Mouse (Mus musculus) heart, postnatal 0 days (tissue): ENCODE measurements around the gene Tfdp1.

Experiments
- CTCF ChIP-seq: IDR thresholded peaks from 2 replicates; pipeline ENCODE4 v1.5.1; 2016; ENCODE audit warnings: antibody characterized with exemption, control low read depth, low read depth
- EP300 ChIP-seq: IDR thresholded peaks from 2 replicates; pipeline ENCODE4 v1.6.1; 2016; ENCODE audit warnings: antibody characterized with exemption, low read depth

DNA sequence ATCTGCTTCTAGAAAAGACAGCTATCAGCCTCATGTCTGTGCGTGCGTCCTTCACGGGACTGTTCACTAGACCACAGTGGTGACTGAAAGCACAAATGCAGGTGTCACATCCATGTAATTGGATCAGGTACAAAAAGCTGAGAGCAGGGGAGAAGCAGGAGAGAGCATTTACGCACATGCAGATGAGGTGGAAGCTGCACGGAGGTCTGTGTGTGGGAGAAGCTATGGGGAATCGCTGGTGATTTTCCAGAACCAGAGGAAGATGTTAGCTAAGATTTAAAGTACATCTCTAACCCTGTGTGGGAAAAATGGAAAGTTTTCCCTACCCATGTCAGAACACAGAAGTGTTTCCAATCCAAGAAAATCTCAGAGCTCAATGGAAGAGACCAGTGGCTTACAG, 33.1 kb upstream of the Tfdp1 start:
- no peak for TF ChIP-seq CTCF
- no peak for TF ChIP-seq EP300
